Mouse (Mus musculus) limb, embryonic 12.5 days (tissue): ENCODE results near the gene Efna5. TPM values are rescaled to one million over a fixed set of nuclear protein-coding genes. Genes with fewer than 3 reads are reported as not detected.

ENCODE experiments used
- ATAC-seq: fragments of 200-750 bp; cut with Nextera tagmentation; 2 replicates; pipeline ENCODE4 v1.8.0; 2017; ENCODE audit warnings: low read depth, moderate TSS enrichment; ENCODE audit not compliant: insufficient number of reproducible peaks, insufficient read depth, low FRiP score, low TSS enrichment
- H3K27ac ChIP-seq: fragments of 300-500 bp; sonication (generic); 2 replicates; pipeline ENCODE4 v1.5.1; 2016; ENCODE audit warnings: mild to moderate bottlenecking, moderate library complexity
- H3K27me3 ChIP-seq: fragments of 300-500 bp; sonication (generic); 2 replicates; pipeline ENCODE4 v1.6.1; 2016; ENCODE audit warnings: mild to moderate bottlenecking, moderate library complexity
- H3K36me3 ChIP-seq: fragments of 300-500 bp; sonication (generic); 2 replicates; pipeline ENCODE4 v1.6.1; 2016; ENCODE audit warnings: mild to moderate bottlenecking, moderate library complexity
- H3K4me1 ChIP-seq: fragments of 300-500 bp; sonication (generic); replicated peaks from 2 replicates; pipeline ENCODE4 v1.6.1; 2016
- H3K4me2 ChIP-seq: fragments of 300-500 bp; sonication (generic); 2 replicates; pipeline ENCODE4 v1.6.1; 2016; ENCODE audit warnings: mild to moderate bottlenecking, moderate library complexity
- H3K4me3 ChIP-seq: fragments of 300-500 bp; sonication (generic); replicated peaks from 2 replicates; pipeline ENCODE4 v1.5.1; 2016; ENCODE audit warnings: mild to moderate bottlenecking
- H3K9ac ChIP-seq: fragments of 300-500 bp; sonication (generic); replicated peaks from 2 replicates; pipeline ENCODE4 v1.6.1; 2016; ENCODE audit warnings: mild to moderate bottlenecking, moderate library complexity
- H3K9me3 ChIP-seq: fragments of 300-500 bp; sonication (generic); 2 replicates; pipeline ENCODE4 v1.6.1; 2016; ENCODE audit warnings: mild to moderate bottlenecking, moderate library complexity
- WGBS: fragments of 180-500 bp; shearing (Covaris S2); methylation state at CpG from one replicate; pipeline ENCODE4 v1.1.7; 2016; 5-methylcytosine and 5-hydroxymethylcytosine counted together
- polyA plus RNA-seq: library from polyadenylated mRNA; unstranded; fragments of >200 nt; fragmentation: Nextera tagmentation; extraction: Ambion mirVana; gene quantifications from 2 replicates; pipeline ENCODE4 v1.2.1, GENCODE M21; 2016

The Efna5 gene
- polyA plus RNA-seq, 1 experiment from 2014 or later, result 38.2 TPM

DNA sequence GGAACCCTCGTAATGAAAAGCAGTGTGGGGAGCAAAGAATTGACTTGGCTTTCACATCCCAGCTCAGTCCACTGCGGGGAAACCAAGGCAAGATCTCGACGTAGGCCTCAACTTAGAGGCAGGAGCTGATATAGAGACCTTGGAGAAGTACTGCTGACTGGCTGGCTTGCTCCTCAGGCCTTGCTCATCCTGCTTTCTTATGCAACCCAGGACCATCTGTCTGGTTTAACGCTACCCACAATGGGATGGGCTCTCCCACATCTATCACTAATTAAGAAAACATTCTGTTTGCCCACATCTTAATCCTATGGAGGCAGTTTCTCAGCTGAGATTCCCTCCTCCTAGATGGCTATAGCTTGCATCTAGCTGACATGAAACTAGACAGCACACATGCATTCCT lies 105.7 kb downstream of the Efna5 start:
- Histone ChIP-seq H3K9me3 (no peaks in the 10 kb centered on the region), H3K27ac (no peak overlapping the region), H3K27me3 (no peaks in the 10 kb centered on the region), H3K36me3 (no peaks in the 10 kb centered on the region), H3K4me2 (no peak overlapping the region), H3K9ac (no peak overlapping the region), H3K4me3 (no peak overlapping the region), H3K4me1 (peaks cover 21% of the 10 kb centered on the region)
- 83% methylated on average over 5 of the region's 5 CpGs for WGBS
- ATAC-seq, result no peak

DNA sequence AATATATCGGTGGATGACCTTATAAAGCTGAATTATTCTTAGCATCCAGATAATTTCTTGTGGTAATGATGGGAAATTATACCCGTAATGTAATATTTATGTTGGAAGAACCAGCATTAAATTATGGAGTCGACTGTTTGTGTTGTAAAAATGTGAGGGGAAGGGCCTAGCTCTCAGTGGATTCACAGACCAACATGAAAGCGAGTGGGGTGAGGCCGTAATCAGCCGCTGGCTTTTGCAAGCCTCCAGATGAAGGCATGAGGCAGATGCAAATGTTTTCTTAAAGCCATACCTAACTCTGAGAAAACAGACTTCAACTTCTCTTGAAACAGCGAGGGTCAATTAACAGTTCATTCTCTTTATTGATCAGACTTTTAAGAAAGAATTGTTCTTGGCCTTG lies 106.4 kb downstream of the Efna5 start:
- WGBS, result 79% methylated on average over 7 of the region's 7 CpGs

DNA sequence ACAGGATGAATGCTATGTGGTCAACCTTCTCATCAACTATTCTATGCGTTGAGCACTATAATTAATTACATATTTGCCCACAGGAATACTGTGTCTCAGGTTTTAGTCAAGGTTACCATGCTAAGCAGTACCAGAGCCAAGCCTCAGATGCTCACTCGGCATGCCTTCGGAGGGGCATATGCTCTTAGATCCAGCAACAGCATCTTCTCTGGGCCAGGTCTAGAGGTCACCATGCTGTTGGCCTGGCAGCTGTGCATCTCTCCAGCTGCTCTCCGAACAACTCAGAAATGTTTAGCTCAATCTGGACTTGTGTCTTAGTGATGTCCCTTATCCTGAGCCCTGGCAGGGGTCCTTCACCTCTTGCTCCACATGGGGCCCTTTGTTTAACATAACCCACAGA lies 114.4 kb downstream of the Efna5 start:
- Histone ChIP-seq H3K9ac (no peak overlapping the region), H3K36me3 (no peaks in the 10 kb centered on the region), H3K27ac (no peak overlapping the region), H3K9me3 (no peaks in the 10 kb centered on the region), H3K4me2 (no peak overlapping the region), H3K4me1 (peaks cover 17% of the 10 kb centered on the region), H3K4me3 (no peak overlapping the region), H3K27me3 (no peaks in the 10 kb centered on the region)
- no peak for ATAC-seq
- WGBS, result 39% methylated on average over 4 of the region's 4 CpGs

More for the DNA sequence above, 106.4 kb downstream of the Efna5 start:
- Histone ChIP-seq H3K27ac (no peak overlapping the region), H3K4me3 (no peak overlapping the region), H3K4me1 (peaks cover 16% of the 10 kb centered on the region), H3K9me3 (no peaks in the 10 kb centered on the region), H3K36me3 (no peaks in the 10 kb centered on the region), H3K4me2 (no peak overlapping the region), H3K27me3 (no peaks in the 10 kb centered on the region), H3K9ac (no peak overlapping the region)
- no peak for ATAC-seq

DNA sequence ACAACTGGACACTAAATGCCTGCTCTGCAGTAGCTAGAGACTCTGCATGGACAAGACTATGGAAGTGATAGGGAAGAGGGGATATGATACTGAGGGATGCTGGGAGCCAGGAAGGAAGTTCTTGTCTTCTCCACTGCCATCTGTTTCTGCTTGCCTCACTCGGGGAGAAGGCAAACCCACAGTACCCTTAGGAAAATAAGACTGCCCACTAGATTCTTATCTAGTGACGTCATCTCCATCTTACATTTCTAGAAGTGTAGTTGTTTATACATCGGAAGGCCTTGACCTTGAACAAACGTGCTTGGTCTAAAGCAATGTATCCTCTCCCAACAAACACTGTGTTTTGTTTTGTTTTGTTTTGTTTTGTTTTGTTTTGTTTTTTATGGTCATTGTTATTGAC lies 116.0 kb downstream of the Efna5 start:
- Histone ChIP-seq H3K4me2 (no peak overlapping the region), H3K27ac (no peak overlapping the region), H3K9ac (no peak overlapping the region), H3K4me1 (peaks cover 26% of the 10 kb centered on the region), H3K36me3 (no peaks in the 10 kb centered on the region), H3K9me3 (no peaks in the 10 kb centered on the region), H3K27me3 (no peaks in the 10 kb centered on the region), H3K4me3 (no peak overlapping the region)
- 62% methylated on average over 4 of the region's 4 CpGs for WGBS
- ATAC-seq, result no peak

DNA sequence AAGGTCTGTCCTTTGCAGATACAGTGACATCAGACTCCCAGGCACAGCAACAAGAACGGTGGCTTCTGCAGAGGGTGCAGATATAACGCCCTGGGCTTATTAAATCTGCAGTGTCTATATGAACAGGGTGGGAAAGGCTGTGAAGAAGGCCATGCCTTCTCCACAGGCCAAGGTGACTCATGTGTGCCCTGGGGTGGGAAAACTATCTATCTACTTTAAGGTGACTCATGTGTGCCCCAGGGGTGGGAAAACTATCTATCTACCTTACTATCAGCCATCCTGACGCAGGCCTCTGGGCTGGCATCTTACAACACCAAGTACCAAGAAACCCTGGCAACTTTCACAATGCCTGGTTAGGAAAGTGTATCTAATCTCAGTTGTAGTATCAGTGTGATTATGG lies 124.2 kb downstream of the Efna5 start:
- WGBS, result 90% methylated on average over 3 of the region's 3 CpGs
- peaks cover 22% of the 10 kb centered on the region for H3K4me1 ChIP-seq
- H3K9me3 ChIP-seq, result no peaks in the 10 kb centered on the region
- no peak overlapping the region for H3K4me3 ChIP-seq
- no peak for ATAC-seq
- H3K9ac ChIP-seq, result no peak overlapping the region
- no peak overlapping the region for H3K4me2 ChIP-seq
- no peak overlapping the region for H3K27ac ChIP-seq
- H3K27me3 ChIP-seq, result no peaks in the 10 kb centered on the region
- H3K36me3 ChIP-seq, result no peaks in the 10 kb centered on the region

DNA sequence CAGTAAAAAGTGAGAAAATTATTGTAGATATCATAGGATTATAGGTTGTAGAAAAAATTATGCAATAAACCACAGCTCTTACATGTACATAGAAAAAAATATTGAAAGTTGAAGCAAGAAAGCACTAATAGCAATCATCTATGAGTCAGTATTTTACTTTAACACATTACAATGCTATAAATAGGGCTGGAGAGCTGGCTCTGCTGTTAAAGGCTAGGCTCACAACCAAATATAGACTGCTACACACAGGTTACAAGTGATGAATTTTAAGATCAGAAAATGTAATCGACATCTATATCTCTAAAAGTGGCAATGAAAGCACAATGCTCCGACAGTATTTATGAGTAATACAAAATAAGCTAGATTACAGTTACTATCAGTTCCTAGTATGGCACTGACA lies 125.5 kb downstream of the Efna5 start:
- H3K4me2 ChIP-seq, result no peak overlapping the region
- no peaks in the 10 kb centered on the region for H3K36me3 ChIP-seq
- no peak overlapping the region for H3K27ac ChIP-seq
- H3K4me3 ChIP-seq, result no peak overlapping the region
- H3K27me3 ChIP-seq, result no peaks in the 10 kb centered on the region
- ATAC-seq, result no peak
- WGBS, result 99% methylated on average over 2 of the region's 2 CpGs
- H3K9me3 ChIP-seq, result no peaks in the 10 kb centered on the region
- H3K9ac ChIP-seq, result no peak overlapping the region
- peaks cover 15% of the 10 kb centered on the region for H3K4me1 ChIP-seq

DNA sequence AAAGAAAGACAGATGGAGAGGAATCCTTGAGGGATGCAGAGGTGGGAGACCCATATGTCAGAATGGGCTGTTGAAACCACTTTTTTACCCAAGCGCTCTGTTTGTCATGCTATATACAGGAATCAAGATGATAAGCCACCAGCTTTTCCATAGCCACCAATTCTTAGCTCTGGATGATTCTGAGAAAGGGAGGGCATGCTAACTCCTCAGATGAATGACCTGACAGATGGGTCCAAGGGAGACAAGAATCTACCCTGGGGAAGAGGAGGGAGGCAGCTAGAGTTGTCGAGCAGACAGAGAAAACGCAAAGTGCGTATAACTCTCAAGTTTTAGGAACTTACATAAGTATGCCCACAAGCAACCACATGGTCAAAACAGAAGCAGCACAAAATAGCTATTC lies 126.5 kb downstream of the Efna5 start:
- Histone ChIP-seq H3K36me3 (no peaks in the 10 kb centered on the region), H3K27ac (no peak overlapping the region), H3K9ac (no peak overlapping the region), H3K4me3 (no peak overlapping the region), H3K4me2 (no peak overlapping the region), H3K27me3 (no peaks in the 10 kb centered on the region), H3K4me1 (0 out of 2 replicates have a peak, but pooled peaks cover 8% of the 10 kb centered on the region), H3K9me3 (no peaks in the 10 kb centered on the region)
- WGBS, result 87% methylated on average over 4 of the region's 4 CpGs
- no peak for ATAC-seq

DNA sequence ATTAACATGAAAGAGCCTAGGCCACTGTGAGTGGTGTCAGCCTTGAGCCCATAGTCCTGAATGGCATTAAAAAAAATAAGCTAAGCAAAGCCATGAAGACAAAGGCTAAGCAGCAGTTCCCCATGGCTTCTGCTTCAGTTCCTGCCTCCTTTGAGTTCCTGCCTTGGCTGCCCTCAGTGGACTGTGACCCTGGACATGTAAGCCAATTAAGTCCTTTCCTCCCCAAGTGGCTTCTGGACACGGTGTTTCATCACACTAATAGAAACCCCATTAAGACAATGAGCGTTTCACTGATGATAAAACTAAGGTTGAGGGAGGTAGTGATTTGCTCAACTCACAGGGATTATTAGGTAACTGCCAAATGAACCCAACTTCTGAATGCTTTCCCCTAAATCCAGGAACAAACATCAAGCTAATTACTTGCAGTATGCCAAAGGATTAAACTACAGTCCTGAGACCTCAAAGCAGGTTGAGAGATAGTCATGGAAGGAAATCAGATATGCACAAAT lies 128.7 kb downstream of the Efna5 start:
- WGBS, result 21% methylated on average over 2 of the region's 2 CpGs
- H3K36me3 ChIP-seq, result no peaks in the 10 kb centered on the region
- no peak for ATAC-seq
- no peaks in the 10 kb centered on the region; the same call in 1 of the 2 replicates for H3K27me3 ChIP-seq
- H3K4me1 ChIP-seq, result peaks cover 17% of the 10 kb centered on the region
- no peak overlapping the region for H3K9ac ChIP-seq
- H3K27ac ChIP-seq, result no peak overlapping the region
- H3K9me3 ChIP-seq, result no peaks in the 10 kb centered on the region
- no peak overlapping the region for H3K4me2 ChIP-seq
- no peak overlapping the region for H3K4me3 ChIP-seq

DNA sequence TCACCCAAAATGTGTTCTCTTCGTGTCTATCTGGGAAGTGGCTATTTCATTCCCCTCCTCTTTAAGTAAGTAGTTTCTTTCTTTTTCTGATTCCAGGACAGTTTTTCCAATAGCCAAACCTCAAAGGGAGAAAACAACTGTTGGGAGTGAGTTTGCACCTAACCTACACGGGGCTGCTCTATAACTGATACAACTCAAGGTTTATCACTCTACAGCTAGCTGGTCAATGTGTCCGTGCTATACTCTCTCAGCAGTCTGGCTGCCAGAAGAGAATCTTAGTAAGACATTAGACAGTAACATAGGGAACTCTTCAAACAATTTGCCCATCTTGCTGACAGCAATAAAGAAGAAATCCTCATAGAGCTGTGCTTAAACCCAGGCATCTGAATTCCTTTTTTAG lies 130.5 kb downstream of the Efna5 start:
- no peak overlapping the region for H3K9ac ChIP-seq
- 90% methylated on average over 3 of the region's 3 CpGs for WGBS
- no peaks in the 10 kb centered on the region for H3K9me3 ChIP-seq
- no peaks in the 10 kb centered on the region for H3K36me3 ChIP-seq
- no peak for ATAC-seq
- peaks cover 28% of the 10 kb centered on the region for H3K4me1 ChIP-seq
- no peaks in the 10 kb centered on the region; the same call in 1 of the 2 replicates for H3K27me3 ChIP-seq
- H3K4me2 ChIP-seq, result no peak overlapping the region
- no peak overlapping the region for H3K4me3 ChIP-seq
- no peak overlapping the region for H3K27ac ChIP-seq

DNA sequence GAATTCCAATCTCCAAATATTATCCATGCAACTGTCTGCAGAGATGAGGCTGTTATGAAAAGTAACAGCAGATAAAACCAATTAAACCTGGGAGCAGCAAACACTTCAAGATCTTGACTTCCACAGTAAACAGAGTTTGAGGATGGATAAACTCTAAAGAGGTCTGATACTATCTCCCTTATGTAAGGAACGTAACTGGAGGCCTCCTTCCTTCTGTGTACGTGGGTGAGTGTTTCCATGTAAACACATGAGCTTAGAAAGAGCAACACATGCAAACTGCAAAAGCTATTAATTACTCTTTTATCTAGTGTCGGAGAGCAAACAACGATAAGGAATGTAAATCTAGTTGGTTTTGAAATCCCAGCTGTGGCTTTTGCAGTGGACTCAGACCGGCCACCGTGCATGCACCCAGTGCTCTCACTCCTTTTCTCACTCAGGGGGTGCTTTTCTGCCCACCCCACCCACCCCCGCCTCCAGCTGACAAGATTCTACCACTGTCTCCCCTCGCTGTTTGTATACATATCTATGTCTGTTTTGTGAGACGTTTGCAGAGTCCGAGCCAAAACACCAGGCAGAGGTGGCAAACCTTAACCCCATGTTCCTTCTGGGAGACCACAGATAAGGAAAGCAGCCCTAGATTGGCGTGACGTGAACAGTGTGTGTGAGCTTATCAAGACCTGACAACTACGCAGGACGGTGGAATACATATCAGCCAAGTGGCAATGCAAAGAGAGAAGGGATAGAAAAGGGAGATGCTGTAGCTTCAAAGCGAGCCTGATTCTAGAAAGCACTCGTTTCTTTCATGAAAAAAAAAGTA lies 132.1 kb downstream of the Efna5 start:
- no peak overlapping the region for H3K9ac ChIP-seq
- no peaks in the 10 kb centered on the region for H3K36me3 ChIP-seq
- H3K27ac ChIP-seq, result no peak overlapping the region
- no peaks in the 10 kb centered on the region for H3K9me3 ChIP-seq
- no peaks in the 10 kb centered on the region; the same call in 1 of the 2 replicates for H3K27me3 ChIP-seq
- WGBS, result 68% methylated on average over 16 of the region's 16 CpGs
- H3K4me1 ChIP-seq, result peaks cover 29% of the 10 kb centered on the region
- no peak overlapping the region for H3K4me2 ChIP-seq
- no peak overlapping the region for H3K4me3 ChIP-seq
- ATAC-seq, result no peak

DNA sequence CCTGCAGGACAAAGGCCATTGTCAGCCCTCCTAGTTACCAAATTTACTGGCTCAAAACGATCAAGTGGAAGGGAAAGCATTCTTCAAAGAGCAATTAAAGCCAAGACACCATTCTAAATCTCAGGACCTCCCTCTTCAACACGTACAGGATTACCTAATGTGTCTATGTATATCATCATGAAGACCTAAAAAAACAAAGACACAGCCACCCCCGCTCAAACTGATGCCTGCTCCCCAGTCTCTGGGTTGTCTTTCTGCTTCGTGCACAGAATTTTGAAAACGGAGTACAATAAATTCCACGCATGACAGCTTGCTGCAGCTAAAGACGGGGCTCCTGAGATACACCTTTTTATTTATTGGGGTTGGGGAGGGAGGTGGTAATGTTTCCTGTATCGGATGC lies 133.7 kb downstream of the Efna5 start:
- Histone ChIP-seq H3K9ac (no peak overlapping the region), H3K4me3 (no peak overlapping the region), H3K27ac (no peak overlapping the region), H3K9me3 (no peaks in the 10 kb centered on the region), H3K36me3 (no peaks in the 10 kb centered on the region), H3K4me1 (peaks cover 33% of the 10 kb centered on the region), H3K4me2 (no peak overlapping the region), H3K27me3 (no peaks in the 10 kb centered on the region; the same call in 1 of the 2 replicates)
- 55% methylated on average over 8 of the region's 8 CpGs for WGBS
- no peak for ATAC-seq

DNA sequence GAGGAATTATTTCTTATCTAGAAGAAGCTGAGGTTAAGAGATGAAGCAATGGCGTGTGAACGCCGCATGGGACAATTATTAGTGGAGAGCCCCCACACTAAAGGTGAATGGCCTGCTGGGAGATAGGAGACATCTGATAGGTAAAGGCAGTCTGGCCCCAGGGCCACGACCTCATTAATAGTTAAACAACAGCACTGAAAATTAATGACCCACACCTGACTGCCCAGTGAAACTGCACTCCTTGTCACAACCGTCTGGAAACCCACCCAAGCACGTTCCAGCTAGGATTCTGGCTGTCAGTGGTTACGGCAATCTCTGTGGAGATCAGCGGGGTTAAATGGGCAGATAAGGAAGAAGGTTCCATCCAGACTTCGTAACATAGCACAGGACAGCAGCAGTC lies 134.3 kb downstream of the Efna5 start:
- no peak for ATAC-seq
- 28% methylated on average over 9 of the region's 9 CpGs for WGBS
- H3K4me2 ChIP-seq, result no peak overlapping the region

More for the DNA sequence above, 134.3 kb downstream of the Efna5 start:
- no peak overlapping the region for H3K27ac ChIP-seq
- no peaks in the 10 kb centered on the region for H3K36me3 ChIP-seq
- H3K4me1 ChIP-seq, result peaks cover 33% of the 10 kb centered on the region
- H3K4me3 ChIP-seq, result no peak overlapping the region
- H3K27me3 ChIP-seq, result no peaks in the 10 kb centered on the region; the same call in 1 of the 2 replicates
- no peak overlapping the region for H3K9ac ChIP-seq
- no peaks in the 10 kb centered on the region for H3K9me3 ChIP-seq
